In genomic region chr6:91514737-91515362, GRCm38 (mm10) we compare ENCODE assay signal across 9 mouse cellular contexts. TPM values are rescaled to one million over a fixed set of nuclear protein-coding genes. Genes with fewer than 3 reads are reported as not detected.
DNase-seq lines count a peak whose midpoint lies in the region; ATAC-seq and TF ChIP-seq lines count a peak whose summit lies in the region.
"Had no signal": no experiment of that assay in that cellular context is flagged by ENCODE, and none has a peak within 500 bp of the region (broad histone marks: within the 10 kb centered on the region; RNA-seq: fewer than 3 reads in every experiment).

No protein-coding gene starts in this region.

- ATAC-seq in erythroblast, adult 5-6 weeks (replicated peaks; ENCODE audit: low FRiP score, poor library complexity, severe bottlenecking) = no peak
- no peak for ATAC-seq in forebrain, embryonic 12.5 days (ENCODE audit: low FRiP score)
- no peak for ATAC-seq in liver, embryonic 14.5 days (ENCODE audit: insufficient read depth)
- no peak for ATAC-seq in megakaryocyte progenitor cell, adult 5-6 weeks (replicated peaks; ENCODE audit: poor library complexity)

- TF ChIP-seq CTCF in liver, embryonic 14.5 days (IDR thresholded peaks at IDR 0.05; ENCODE audit: low read depth) = no peak

- H3K36me3 ChIP-seq in erythroblast, embryonic 14.5 days (ENCODE audit: control insufficient read depth) = peaks cover 31% of the 10 kb centered on the region
- H3K36me3 ChIP-seq in forebrain, embryonic 12.5 days (replicated peaks) = peaks cover 22% of the 10 kb centered on the region
- H3K36me3 ChIP-seq in liver, embryonic 14.5 days (replicated peaks; ENCODE audit: control insufficient read depth, insufficient read depth, low read depth) = peaks cover 18% of the 10 kb centered on the region

- H3K4me2 ChIP-seq in forebrain, embryonic 12.5 days = peak overlapping the region; percentile 76
- peak overlapping the region; percentile 95 for H3K4me2 ChIP-seq in liver, embryonic 14.5 days (ENCODE audit: low read depth)

- H3K9ac ChIP-seq in forebrain, embryonic 12.5 days = peak overlapping the region; percentile 71
- H3K9ac ChIP-seq in liver, embryonic 14.5 days (replicated peaks) = peak overlapping the region; percentile 58

- H3K9me3 ChIP-seq in erythroblast, embryonic 14.5 days (ENCODE audit: control insufficient read depth, low read length) = no peaks in the 10 kb centered on the region
- H3K9me3 ChIP-seq in forebrain, embryonic 12.5 days = no peaks in the 10 kb centered on the region
- no peaks in the 10 kb centered on the region for H3K9me3 ChIP-seq in liver, embryonic 14.5 days (ENCODE audit: control insufficient read depth, low read length)

- H3K4me1 ChIP-seq in erythroblast, embryonic 14.5 days (ENCODE audit: control insufficient read depth) = peaks cover 34% of the 10 kb centered on the region
- peaks cover 21% of the 10 kb centered on the region for H3K4me1 ChIP-seq in forebrain, embryonic 12.5 days
- H3K4me1 ChIP-seq in liver, embryonic 14.5 days (replicated peaks; ENCODE audit: control insufficient read depth in 2 of 2, insufficient read depth in 2 of 2, low read length in 1 of 2) = peaks cover 9 to 14% of the 10 kb centered on the region in 2 experiments

- whole genome bisulfite sequencing in forebrain, embryonic 12.5 days = 35% methylated on average over 10 of the region's 10 CpGs
- WGBS in liver, embryonic 14.5 days (ENCODE audit: insufficient replicate concordance) = 16% methylated on average over 10 of the region's 10 CpGs

- peak; percentile 32 for DNase-seq in CD4-positive helper T cell, adult 2 months (ENCODE audit: low read depth, low spot score)
- DNase-seq in liver, embryonic 14.5 days (ENCODE audit: low read depth in 3 of 3, low spot score in 3 of 3) = no peak
- peak; percentile 30 for DNase-seq in thymus, postnatal 14 days
- no peak for DNase-seq in spleen, postnatal 36 days (ENCODE audit: low spot score in 2 of 2)

- H3K27ac ChIP-seq in forebrain, embryonic 12.5 days = no peak overlapping the region
- no peak overlapping the region for H3K27ac ChIP-seq in liver, embryonic 14.5 days

- peak overlapping the region; percentile 81 for H3K4me3 ChIP-seq in erythroblast, embryonic 14.5 days (replicated peaks)
- H3K4me3 ChIP-seq in forebrain, embryonic 12.5 days (replicated peaks) = peak overlapping the region; percentile 80
- H3K4me3 ChIP-seq in liver, embryonic 14.5 days (ENCODE audit: insufficient read depth in 1 of 2, low read depth in 2 of 2, low read length in 2 of 2) = peak overlapping the region; percentile 60 to 88

- peaks cover 9% of the 10 kb centered on the region for H3K27me3 ChIP-seq in erythroblast, embryonic 14.5 days (ENCODE audit: control insufficient read depth)
- H3K27me3 ChIP-seq in forebrain, embryonic 12.5 days = no peaks in the 10 kb centered on the region
- no peaks in the 10 kb centered on the region for H3K27me3 ChIP-seq in liver, embryonic 14.5 days (ENCODE audit: control insufficient read depth, insufficient read depth, low read length)
- H3K27me3 ChIP-seq: Patski had no signal

- TF ChIP-seq EP300 in liver, embryonic 14.5 days (IDR thresholded peaks at IDR 0.05; ENCODE audit: low read depth) = no peak

RNA-seq across cellular contexts. Expression of gene Xpc, which starts 0.8 kb away (rescaled TPM):
- 0.07 and 0.10 TPM in 2 replicates for polyA plus RNA-seq in erythroblast, embryonic 14.5 days (2012)
- total RNA-seq in erythroblast, adult 5-6 weeks (2015; ENCODE audit: low replicate concordance) = 5.2 and 6.7 TPM in 2 replicates
- total RNA-seq in erythroblast, adult 5-6 weeks (2017; ENCODE audit: low replicate concordance) = 9.1 and 14.7 TPM in 2 replicates
- polyA plus RNA-seq in forebrain, embryonic 12.5 days (2016; fragmentation: Nextera tagmentation; extraction: Ambion mirVana) = 24.4 and 26.7 TPM in 2 replicates
- 1.8 and 2.8 TPM in 2 replicates for polyA plus RNA-seq in liver, embryonic 14.5 days (2012; rRNA removed)
- polyA plus RNA-seq in liver, embryonic 14.5 days (2014; fragmentation: Nextera tagmentation; extraction: Ambion mirVana) = 3.6 and 3.7 TPM in 2 replicates
- 31.1 and 31.6 TPM in 2 replicates for total RNA-seq in megakaryocyte progenitor cell, adult 5-6 weeks (2015)
- 79.0 and 80.6 TPM in 2 replicates for total RNA-seq in megakaryocyte progenitor cell, adult 5-6 weeks (2017)

RNA-seq across cellular contexts. Expression of gene Lsm3, which starts 0.9 kb away (rescaled TPM):
- polyA plus RNA-seq in erythroblast, embryonic 14.5 days (2012) = 0.51 and 0.64 TPM in 2 replicates
- 12.7 and 17.1 TPM in 2 replicates for total RNA-seq in erythroblast, adult 5-6 weeks (2015; ENCODE audit: low replicate concordance)
- total RNA-seq in erythroblast, adult 5-6 weeks (2017; ENCODE audit: low replicate concordance) = 41.5 and 78.4 TPM in 2 replicates
- 264 and 276 TPM in 2 replicates for polyA plus RNA-seq in forebrain, embryonic 12.5 days (2016; fragmentation: Nextera tagmentation; extraction: Ambion mirVana)
- polyA plus RNA-seq in liver, embryonic 14.5 days (2012; rRNA removed) = 56.3 and 84.8 TPM in 2 replicates
- 167 and 171 TPM in 2 replicates for polyA plus RNA-seq in liver, embryonic 14.5 days (2014; fragmentation: Nextera tagmentation; extraction: Ambion mirVana)
- total RNA-seq in megakaryocyte progenitor cell, adult 5-6 weeks (2015) = 148 and 154 TPM in 2 replicates
- total RNA-seq in megakaryocyte progenitor cell, adult 5-6 weeks (2017) = 468 and 492 TPM in 2 replicates

RNA-seq across cellular contexts. Expression of gene Tmem43, which starts 41.3 kb away (rescaled TPM):
- 0.05 and 0.15 TPM in 2 replicates for polyA plus RNA-seq in erythroblast, embryonic 14.5 days (2012)
- 10.2 and 13.8 TPM in 2 replicates for total RNA-seq in erythroblast, adult 5-6 weeks (2015; ENCODE audit: low replicate concordance)
- 11.8 and 16.7 TPM in 2 replicates for total RNA-seq in erythroblast, adult 5-6 weeks (2017; ENCODE audit: low replicate concordance)
- polyA plus RNA-seq in forebrain, embryonic 12.5 days (2016; fragmentation: Nextera tagmentation; extraction: Ambion mirVana) = 60.8 and 68.8 TPM in 2 replicates
- 7.1 and 7.4 TPM in 2 replicates for polyA plus RNA-seq in liver, embryonic 14.5 days (2012; rRNA removed)
- 9.3 and 11.3 TPM in 2 replicates for polyA plus RNA-seq in liver, embryonic 14.5 days (2014; fragmentation: Nextera tagmentation; extraction: Ambion mirVana)
- 53.7 and 59.0 TPM in 2 replicates for total RNA-seq in megakaryocyte progenitor cell, adult 5-6 weeks (2015)
- total RNA-seq in megakaryocyte progenitor cell, adult 5-6 weeks (2017) = 58.1 and 70.3 TPM in 2 replicates

RNA-seq across cellular contexts. Expression of gene Chchd4, which starts 41.5 kb away (rescaled TPM):
- 0.15 and 0.31 TPM in 2 replicates for polyA plus RNA-seq in erythroblast, embryonic 14.5 days (2012)
- 2.5 and 6.5 TPM in 2 replicates for total RNA-seq in erythroblast, adult 5-6 weeks (2015; ENCODE audit: low replicate concordance)
- 1.9 and 2.2 TPM in 2 replicates for total RNA-seq in erythroblast, adult 5-6 weeks (2017; ENCODE audit: low replicate concordance)
- polyA plus RNA-seq in forebrain, embryonic 12.5 days (2016; fragmentation: Nextera tagmentation; extraction: Ambion mirVana) = 23.9 and 24.2 TPM in 2 replicates
- polyA plus RNA-seq in liver, embryonic 14.5 days (2012; rRNA removed) = 5.0 and 6.6 TPM in 2 replicates
- 14.1 and 14.9 TPM in 2 replicates for polyA plus RNA-seq in liver, embryonic 14.5 days (2014; fragmentation: Nextera tagmentation; extraction: Ambion mirVana)
- 25.5 and 28.2 TPM in 2 replicates for total RNA-seq in megakaryocyte progenitor cell, adult 5-6 weeks (2015)
- total RNA-seq in megakaryocyte progenitor cell, adult 5-6 weeks (2017) = 24.3 TPM in 2 replicates

Comparison
In these comparisons a context has a peak if more than half of its experiments do, and no peak if none do; other contexts are left out.
1. DNase-seq: peak in CD4-positive helper T cell, adult 2 months (single experiment) and thymus, postnatal 14 days (single experiment); none in liver, embryonic 14.5 days (0 of 3) and spleen, postnatal 36 days (0 of 2).
2. RNA of gene Lsm3, which starts 0.9 kb away (polyA plus RNA-seq): 264 to 276 TPM in forebrain, embryonic 12.5 days and 56.3 to 171 TPM in liver, embryonic 14.5 days; 0.51 to 0.64 TPM in erythroblast, embryonic 14.5 days; every median in the first group is over 10 times any median in the second.
3. Peak in every context shown above with its lines, with median percentiles within 50 percentile points of each other: H3K4me3 ChIP-seq.